Mouse (Mus musculus) heart, adult 18-20 months (tissue): ENCODE data around the gene Taco1. TPM values are rescaled to one million over a fixed set of nuclear protein-coding genes. Genes with fewer than 3 reads are reported as not detected.
"Not testable (repeated sequence)": the region's sequence is repeated elsewhere in the genome, so short reads cannot be mapped to it uniquely, and the experiment has no call there.

ENCODE experiments used
- DNase-seq, 2 experiments: peaks; one replicate each; pipeline ENCODE4 v3.0.0; 2021 to 2022; ENCODE audit warnings: mixed read lengths in 1 of 2
- long read RNA-seq, 2 experiments: library from polyadenylated mRNA; stranded (forward); transcript quantifications; one replicate each; pipeline ENCODE4 v2.0.0; 2021
- total RNA-seq, 2 experiments: library from RNA; stranded (reverse); gene quantifications; 2 replicates each; pipeline ENCODE4 v1.2.3; 2021

The Taco1 gene
- 10 to 100 TPM; 65.6 to 68.9 TPM for total RNA-seq
- long read RNA-seq, experiment 1, transcript Taco1-201 (5 exons, 1,383 nt): major isoform, 23 of 27 reads
- long read RNA-seq, experiment 1, partial matches to known transcripts: 4 of 27 reads
- long read RNA-seq, experiment 1, other reads (novel, unspliced or antisense): 0 of 27 reads
- long read RNA-seq, experiment 2, transcript Taco1-201 (5 exons, 1,383 nt): major isoform, 9 of 10 reads
- long read RNA-seq, experiment 2, partial matches to known transcripts: 0 of 10 reads
- long read RNA-seq, experiment 2, other reads (novel, unspliced or antisense): 1 of 10 reads

GRCm38 (mm10) chr11:106065923-106066571 is at the start of gene Taco1:
Gene Taco1 (plus strand): TSS chr11:106066061.
- DNase-seq: peak; percentile 95 to 98

- DNase-seq: no peak
Observed at GRCm38 (mm10) chr11:106016440-106016839, 49.4 kb upstream of the Taco1 start.

DNA sequence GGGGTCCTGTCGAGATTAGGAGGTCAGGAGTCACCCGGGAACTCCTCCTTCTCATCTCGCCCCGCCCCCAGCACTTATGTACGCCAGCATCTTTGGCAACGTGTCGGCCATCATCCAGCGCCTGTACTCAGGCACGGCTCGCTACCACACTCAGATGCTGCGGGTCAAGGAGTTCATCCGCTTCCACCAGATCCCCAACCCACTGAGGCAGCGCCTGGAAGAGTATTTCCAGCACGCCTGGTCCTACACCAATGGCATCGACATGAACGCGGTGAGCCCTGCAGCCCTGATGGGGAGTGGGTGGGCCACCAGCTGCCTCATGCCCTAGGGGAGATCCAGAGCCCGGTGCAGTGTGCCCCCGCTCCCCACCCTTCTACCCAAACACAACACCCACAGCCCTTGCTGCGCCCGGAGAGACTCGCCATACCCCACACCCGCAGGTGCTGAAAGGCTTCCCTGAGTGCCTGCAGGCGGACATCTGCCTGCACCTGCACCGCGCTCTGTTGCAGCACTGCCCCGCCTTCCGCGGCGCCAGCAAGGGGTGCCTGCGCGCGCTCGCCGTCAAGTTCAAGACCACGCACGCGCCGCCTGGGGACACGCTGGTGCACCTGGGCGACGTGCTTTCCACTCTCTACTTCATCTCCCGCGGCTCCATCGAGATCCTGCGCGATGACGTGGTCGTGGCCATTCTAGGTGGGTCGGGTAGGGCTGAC is 45.7 kb upstream of the Taco1 start:
- DNase-seq: no peak

DNA sequence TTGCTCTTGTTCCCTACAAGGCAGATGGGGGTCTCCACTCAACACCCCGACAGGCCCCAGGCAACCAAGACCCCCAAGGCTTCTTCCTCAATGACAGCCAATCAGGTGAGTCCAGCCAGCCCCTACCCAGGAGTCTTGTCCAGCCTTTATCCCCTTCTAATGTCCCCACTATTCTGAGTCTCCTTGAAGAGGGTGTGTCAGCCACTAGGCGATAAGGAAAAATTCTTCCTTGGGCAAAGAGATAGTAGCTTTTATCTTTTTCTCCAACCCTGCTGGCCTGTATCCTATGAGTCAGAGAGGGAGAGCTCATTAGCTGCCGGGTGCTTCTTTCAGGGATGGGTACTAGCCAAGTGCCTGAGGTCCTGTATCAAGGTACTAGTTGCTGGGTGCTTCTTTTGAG is 40.1 kb upstream of the Taco1 start:
- no peak for DNase-seq

GRCm38 (mm10) chr11:106026465-106027151 is 39.3 kb upstream of the Taco1 start:
- DNase-seq: peak; percentile 54 to 70

DNA sequence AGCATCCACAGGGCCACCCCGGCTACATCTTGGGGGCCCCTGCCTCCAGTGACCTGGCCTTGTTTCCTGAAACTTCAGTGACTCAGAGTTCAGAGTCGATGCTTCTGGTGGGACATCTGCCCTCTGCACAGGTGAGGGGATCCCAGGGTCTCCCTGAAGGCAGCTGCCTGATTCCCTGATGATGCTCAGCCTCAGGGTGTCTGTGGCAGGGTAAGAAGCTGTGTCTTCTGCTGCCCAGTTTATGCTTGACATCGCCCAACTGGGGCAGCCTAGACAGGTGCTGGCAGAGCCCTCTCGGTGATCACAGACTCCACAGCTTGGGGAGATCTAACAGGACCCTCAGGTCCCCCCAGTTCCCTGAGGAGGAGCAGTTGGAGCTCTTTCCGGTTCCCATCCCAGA is 38.3 kb upstream of the Taco1 start:
- no peak for DNase-seq

DNA sequence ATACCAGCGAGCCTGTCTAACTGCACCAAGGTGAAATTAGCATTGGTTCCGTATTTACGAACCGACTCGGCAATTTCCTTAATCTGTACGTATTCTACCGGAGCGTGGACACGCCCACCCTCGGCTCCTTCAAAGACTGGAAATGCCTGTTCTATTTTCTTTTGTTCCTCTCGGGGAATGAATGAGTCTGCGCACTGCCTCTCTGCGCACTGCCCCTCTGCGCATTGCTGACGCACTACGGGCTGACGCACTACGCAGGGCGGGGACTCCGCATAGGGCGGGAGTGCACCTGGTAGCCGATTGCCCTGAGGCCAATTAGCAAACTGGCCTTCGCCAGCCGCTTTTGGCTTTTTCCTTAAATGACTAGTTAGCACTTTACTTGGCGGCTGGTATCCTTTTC is 33.8 kb upstream of the Taco1 start:
- not testable (repeated sequence) for DNase-seq

GRCm38 (mm10) chr11:106033491-106033919 is 32.4 kb upstream of the Taco1 start:
- peak; percentile 50 to 55 for DNase-seq

- no peak for DNase-seq
Observed at GRCm38 (mm10) chr11:106034986-106035385, 30.9 kb upstream of the Taco1 start.

DNA sequence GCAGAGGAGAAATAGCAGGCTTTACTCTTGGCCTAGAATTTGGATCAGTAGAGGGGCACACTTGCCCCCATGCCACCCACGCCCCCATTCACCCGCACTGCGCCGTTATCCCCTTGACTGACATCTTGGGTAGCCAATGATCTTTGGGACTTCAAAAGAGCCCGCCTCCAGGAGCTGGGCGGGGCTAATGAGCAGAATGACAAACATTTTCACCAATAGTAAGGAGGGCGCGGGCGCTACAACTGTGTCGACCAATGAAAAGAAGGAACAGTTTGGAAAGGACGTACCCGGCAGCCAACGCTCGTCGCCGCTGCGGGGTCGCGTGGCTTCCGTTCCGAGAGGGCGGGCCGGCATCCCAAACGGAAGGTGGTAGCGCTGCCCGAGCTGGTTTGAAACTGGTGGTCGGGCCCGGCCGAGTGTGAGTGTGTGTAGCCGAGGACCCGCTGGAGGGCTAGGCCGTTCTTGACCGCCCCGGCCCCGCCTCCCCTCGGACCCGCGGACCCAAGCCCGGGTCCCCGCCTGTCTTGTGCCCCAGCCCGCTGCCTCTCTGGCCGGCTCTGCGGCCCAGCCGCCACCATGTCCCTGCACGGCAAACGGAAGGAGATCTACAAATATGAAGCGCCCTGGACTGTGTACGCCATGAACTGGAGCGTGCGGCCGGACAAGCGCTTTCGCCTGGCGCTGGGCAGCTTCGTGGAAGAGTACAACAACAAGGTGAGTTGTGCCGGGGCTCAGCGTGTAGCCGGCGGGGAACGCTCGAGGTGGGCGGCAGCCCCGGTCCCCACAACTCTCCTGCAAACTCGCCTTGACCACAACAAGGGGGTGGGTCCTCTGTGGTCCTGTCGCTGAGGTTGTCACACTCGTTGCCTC is 29.1 kb upstream of the Taco1 start, which contains the start of gene Dcaf7:
Gene Dcaf7, plus strand, starts transcription at position 325 of the 870 bp plus-strand sequence.
- peak; percentile 98 to 100 for DNase-seq

GRCm38 (mm10) chr11:106037418-106037751 is 28.5 kb upstream of the Taco1 start:
- no peak for DNase-seq

- DNase-seq: no peak
Observed at GRCm38 (mm10) chr11:106044349-106044748, 21.5 kb upstream of the Taco1 start.

GRCm38 (mm10) chr11:106045256-106045655 is 20.6 kb upstream of the Taco1 start:
- no peak for DNase-seq

- no peak for DNase-seq
Observed at GRCm38 (mm10) chr11:106045780-106046179, 20.1 kb upstream of the Taco1 start.

- no peak for DNase-seq
Observed at GRCm38 (mm10) chr11:106046584-106046983, 19.3 kb upstream of the Taco1 start.

- DNase-seq: no peak
Observed at GRCm38 (mm10) chr11:106053921-106054320, 11.9 kb upstream of the Taco1 start.

- no peak for DNase-seq
Observed at GRCm38 (mm10) chr11:106054600-106054999, 11.3 kb upstream of the Taco1 start.

- DNase-seq: no peak
Observed at GRCm38 (mm10) chr11:106055341-106055740, 10.5 kb upstream of the Taco1 start.

GRCm38 (mm10) chr11:106056819-106057491 is 8.9 kb upstream of the Taco1 start:
- DNase-seq: no peak

DNA sequence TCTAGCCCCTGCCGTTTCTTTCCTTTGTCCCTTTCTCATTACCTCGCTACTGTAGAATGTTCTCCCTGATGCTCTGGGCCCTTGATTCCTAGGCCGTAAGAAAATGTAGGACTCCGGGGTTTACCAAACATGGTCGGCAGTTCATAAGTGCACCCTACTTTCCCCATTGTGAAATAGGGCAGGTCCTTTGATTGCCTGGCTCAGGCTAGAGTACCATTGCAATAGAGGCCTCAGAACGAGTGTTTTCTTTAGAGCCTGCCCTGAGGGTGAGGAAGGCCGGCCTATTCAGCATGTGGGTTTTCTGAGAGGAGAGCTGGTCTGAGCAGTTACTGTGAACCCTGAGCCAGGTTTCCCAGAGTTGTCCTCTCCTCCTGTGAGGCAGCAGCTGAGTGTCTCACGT is 7.8 kb upstream of the Taco1 start:
- DNase-seq: no peak

DNA sequence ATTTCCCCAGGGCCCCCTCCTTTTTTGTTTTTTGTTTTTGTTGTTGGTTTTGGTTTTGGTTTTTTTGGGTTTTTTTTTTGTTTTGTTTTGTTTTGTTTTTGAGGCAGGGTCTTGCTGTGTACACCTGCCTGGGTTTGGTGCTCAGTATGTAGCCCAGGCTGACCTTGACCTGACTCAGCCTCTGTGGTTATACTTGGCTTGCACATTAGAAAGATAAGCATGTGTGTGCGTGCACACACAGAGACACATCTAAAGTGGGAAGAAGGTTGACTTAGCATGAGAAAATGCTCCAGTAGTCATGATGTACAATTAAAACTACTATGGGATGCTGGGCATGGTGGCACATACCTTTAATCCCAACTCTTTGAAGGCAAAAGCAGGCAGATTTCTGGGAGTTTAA is 5.3 kb upstream of the Taco1 start:
- DNase-seq: no peak
